Mouse (Mus musculus) ES-E14 (cell line): Measurements from ENCODE around the gene Gucy1b2. TPM values are rescaled to one million over a fixed set of nuclear protein-coding genes. Genes with fewer than 3 reads are reported as not detected.

Experiments used
- DNase-seq: peaks from one replicate; pipeline ENCODE4 v3.0.0-alpha.2; 2013; ENCODE audit warnings: low read depth, low spot score
- H3K27ac ChIP-seq: 2 replicates; pipeline ENCODE4 v1.5.1; 2012; ENCODE audit warnings: low read depth, mild to moderate bottlenecking, low read length, moderate library complexity, mixed read lengths; ENCODE audit not compliant: poor library complexity, insufficient read depth, severe bottlenecking
- H3K36me3 ChIP-seq: 2 replicates; pipeline ENCODE4 v1.6.1; 2012; ENCODE audit warnings: mild to moderate bottlenecking, low read length, moderate library complexity, mixed read lengths; ENCODE audit not compliant: control insufficient read depth, poor library complexity, insufficient read depth, severe bottlenecking
- H3K4me1 ChIP-seq, 2 experiments: fragments of 150-350 bp in 1 of 2; sonication (generic) in 1 of 2; 2 replicates each; pipeline ENCODE4 v1.6.1; 2012; ENCODE audit warnings: low read length in 2 of 2, mild to moderate bottlenecking in 1 of 2, mixed read lengths in 1 of 2; ENCODE audit not compliant: control insufficient read depth in 2 of 2, insufficient read depth in 2 of 2, poor library complexity in 1 of 2
- H3K4me3 ChIP-seq, 2 experiments: fragments of 150-350 bp in 1 of 2; sonication (generic) in 1 of 2; 2 replicates each; pipeline ENCODE4 v1.5.1; 2012; ENCODE audit warnings: low read length in 2 of 2, low read depth in 1 of 2, mild to moderate bottlenecking in 1 of 2, mixed read lengths in 1 of 2; ENCODE audit not compliant: insufficient read depth in 1 of 2, poor library complexity in 1 of 2, severe bottlenecking in 1 of 2
- H3K9ac ChIP-seq: 2 replicates; pipeline ENCODE4 v1.6.1; 2012; ENCODE audit warnings: low read depth, mild to moderate bottlenecking, low read length, mixed read lengths; ENCODE audit not compliant: poor library complexity, insufficient read depth, severe bottlenecking
- H3K9me3 ChIP-seq: fragments of 150-350 bp; sonication (generic); 2 replicates; pipeline ENCODE4 v1.6.1; 2012; ENCODE audit warnings: low read depth, mild to moderate bottlenecking, low read length; ENCODE audit not compliant: control insufficient read depth, insufficient read depth
- CHD2 ChIP-seq: IDR thresholded peaks from 2 replicates; pipeline ENCODE4 v1.6.1; 2014; ENCODE audit warnings: mild to moderate bottlenecking, low read depth, low read length, inconsistent platforms
- HCFC1 ChIP-seq: IDR thresholded peaks from 2 replicates; pipeline ENCODE4 v1.6.1; 2012; ENCODE audit warnings: low read length, inconsistent platforms, borderline replicate concordance; ENCODE audit not compliant: insufficient read depth
- MAFK ChIP-seq: IDR thresholded peaks from 2 replicates; pipeline ENCODE4 v1.6.1; 2014; ENCODE audit warnings: mild to moderate bottlenecking, low read depth, low read length, inconsistent platforms; ENCODE audit not compliant: insufficient read depth
- ZC3H11A ChIP-seq: IDR thresholded peaks from 2 replicates; pipeline ENCODE4 v1.6.1; 2012; ENCODE audit warnings: low read depth, mild to moderate bottlenecking, inconsistent platforms, low read length, borderline replicate concordance
- ZNF384 ChIP-seq: IDR thresholded peaks from 2 replicates; pipeline ENCODE4 v1.6.1; 2012; ENCODE audit warnings: low read depth, low read length, inconsistent platforms
- in situ Hi-C, 2 experiments: fragments of 600-800 bp; cut with MboI; formaldehyde crosslinking; loops; one replicate each; pipeline ENCODE4 v1.15.1; 2025; ENCODE audit warnings: low sequenced_read_pairs in 2 of 2, inconsistent platforms in 1 of 2; ENCODE audit not compliant: unreplicated experiment in 2 of 2
- total RNA-seq: library from RNA; depleted of rRNA; stranded (reverse); fragments of 300-350 nt; gene quantifications from 2 replicates; pipeline ENCODE4 v1.2.3, GENCODE M21; 2012

The Gucy1b2 gene
- total RNA-seq, 1 experiment, result not detected

DNA sequence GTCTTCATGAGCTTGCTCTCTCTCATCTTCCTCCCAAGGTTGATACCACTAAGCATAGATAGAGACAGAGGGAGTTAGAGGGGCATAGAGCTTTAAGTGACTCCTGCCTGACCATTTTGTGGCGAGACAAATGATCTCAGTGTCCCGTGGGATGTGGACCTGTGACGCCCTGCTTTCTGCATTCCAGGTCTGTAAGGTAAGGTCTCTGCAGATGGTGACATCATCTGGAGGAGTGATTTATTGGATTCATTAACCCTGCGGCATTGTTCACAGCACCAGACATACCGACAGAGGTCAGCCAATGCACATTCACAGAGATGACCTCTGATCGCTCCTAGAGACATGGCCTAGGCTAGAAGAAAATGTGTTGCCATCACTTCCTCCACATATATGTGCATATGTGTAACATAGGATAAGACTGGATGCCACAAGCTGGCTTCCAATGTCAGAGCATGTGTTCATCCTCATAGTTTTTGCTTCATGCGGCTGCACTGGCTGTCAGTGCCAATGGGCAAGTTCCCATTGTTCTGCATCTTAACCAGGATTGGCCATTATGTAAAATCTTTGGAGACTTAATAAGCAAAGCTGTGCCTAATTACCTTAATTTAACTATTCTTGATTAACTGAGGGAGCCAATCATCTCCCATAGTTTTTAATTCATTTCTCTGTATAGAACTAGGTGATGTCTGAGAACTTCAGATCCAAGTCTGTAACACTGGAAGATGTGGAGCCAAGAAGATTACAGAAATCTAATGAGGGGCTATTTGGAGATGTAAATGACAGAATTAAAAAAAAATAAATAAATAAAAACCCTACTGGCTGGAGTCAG lies 9.5 kb downstream of the Gucy1b2 start:
- H3K4me1 ChIP-seq, result no peaks in the 10 kb centered on the region
- H3K9me3 ChIP-seq, result no peaks in the 10 kb centered on the region
- H3K36me3 ChIP-seq, result no peaks in the 10 kb centered on the region
- DNase-seq, result no peak
- H3K9ac ChIP-seq, result no peak overlapping the region
- TF ChIP-seq ZNF384 (no peak), ZC3H11A (no peak), CHD2 (no peak), HCFC1 (no peak), MAFK (no peak)
- H3K4me3 ChIP-seq, result no peak overlapping the region
- no peak overlapping the region for H3K27ac ChIP-seq
- in situ Hi-C loops, result no loop called here

DNA sequence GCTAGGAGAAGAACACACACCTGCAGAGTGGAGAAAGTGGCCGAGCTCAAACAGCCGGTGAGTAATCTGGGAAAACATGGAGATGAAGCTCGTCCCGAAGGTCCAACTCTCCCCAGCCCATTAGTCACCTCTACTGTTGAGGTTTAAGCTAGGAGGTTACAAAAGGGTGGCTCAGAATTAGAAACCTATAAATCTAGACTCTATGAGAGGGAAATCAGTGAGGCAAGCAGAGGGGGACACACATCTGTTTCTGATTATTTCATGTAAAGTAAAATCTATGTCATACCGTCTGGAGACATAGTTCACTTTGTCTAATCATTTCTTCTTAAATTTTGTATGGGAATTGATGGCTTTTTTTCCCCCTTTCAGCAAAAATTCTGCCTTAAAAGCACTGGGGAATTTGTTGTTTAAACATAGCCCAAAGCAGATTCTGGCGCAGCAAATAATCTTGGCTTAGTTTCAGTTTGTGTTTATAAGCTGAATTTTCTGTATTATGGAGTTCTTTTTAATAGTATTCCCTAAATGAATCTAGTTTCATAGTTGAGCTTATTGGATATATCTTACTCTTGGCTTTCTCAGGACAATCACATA lies 12.2 kb downstream of the Gucy1b2 start:
- no peak overlapping the region for H3K9ac ChIP-seq
- H3K9me3 ChIP-seq, result no peaks in the 10 kb centered on the region
- in situ Hi-C loops, result no loop called here
- TF ChIP-seq CHD2, result no peak
- TF ChIP-seq ZNF384, result no peak
- TF ChIP-seq ZC3H11A, result no peak
- no peak for TF ChIP-seq HCFC1
- no peak for TF ChIP-seq MAFK
- no peaks in the 10 kb centered on the region for H3K36me3 ChIP-seq
- no peaks in the 10 kb centered on the region for H3K4me1 ChIP-seq
- H3K4me3 ChIP-seq, result no peak overlapping the region
- no peak for DNase-seq
- H3K27ac ChIP-seq, result no peak overlapping the region

DNA sequence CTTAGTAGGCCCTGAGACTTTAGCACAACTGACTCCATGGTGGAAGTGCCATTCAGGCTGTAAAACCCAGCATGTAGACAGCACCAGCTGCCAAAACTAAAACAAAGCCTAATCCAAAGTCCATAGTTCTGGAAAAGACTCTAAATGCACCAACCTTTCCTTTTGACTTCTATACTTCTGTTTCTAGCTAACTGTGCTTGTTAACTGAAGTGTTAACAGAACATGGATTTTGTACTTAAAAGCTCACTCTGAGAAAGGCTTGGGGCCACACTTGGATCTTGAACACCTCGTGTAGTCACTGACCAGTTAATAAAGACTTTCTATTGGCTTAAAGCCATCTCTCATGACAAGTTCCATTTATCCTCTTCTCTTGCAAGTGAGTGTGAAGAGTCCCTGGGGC lies 13.1 kb downstream of the Gucy1b2 start:
- Histone ChIP-seq H3K27ac (no peak overlapping the region), H3K9ac (no peak overlapping the region), H3K9me3 (no peaks in the 10 kb centered on the region), H3K4me3 (no peak overlapping the region), H3K4me1 (no peaks in the 10 kb centered on the region), H3K36me3 (no peaks in the 10 kb centered on the region)
- TF ChIP-seq HCFC1 (no peak), ZNF384 (no peak), ZC3H11A (no peak)
- in situ Hi-C loops, result no loop called here
- no peak for DNase-seq

DNA sequence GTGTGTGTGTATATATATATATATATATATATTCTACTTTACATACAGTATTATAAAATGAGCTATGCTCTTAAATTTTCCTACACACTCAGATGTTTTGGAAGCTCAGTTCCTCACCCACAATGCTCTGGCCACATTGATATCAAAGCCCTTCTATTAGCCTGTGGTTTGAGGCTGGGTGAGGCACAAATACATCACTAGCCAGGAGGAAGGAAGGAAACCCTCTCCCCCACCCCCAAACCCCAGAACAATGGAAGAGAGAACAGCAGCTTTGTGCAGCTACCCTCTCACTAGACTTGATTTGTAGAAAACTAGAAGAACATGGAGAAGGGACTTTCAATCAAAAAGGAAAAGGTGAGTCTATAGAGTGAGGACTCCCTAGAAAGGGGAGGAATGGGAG lies 16.1 kb downstream of the Gucy1b2 start:
- DNase-seq, result no peak
- H3K9me3 ChIP-seq, result no peaks in the 10 kb centered on the region
- H3K9ac ChIP-seq, result no peak overlapping the region
- TF ChIP-seq ZC3H11A (no peak), MAFK (no peak), ZNF384 (no peak), CHD2 (no peak), HCFC1 (no peak)
- H3K27ac ChIP-seq, result no peak overlapping the region
- no peaks in the 10 kb centered on the region for H3K4me1 ChIP-seq
- no peaks in the 10 kb centered on the region for H3K36me3 ChIP-seq
- in situ Hi-C loops, result no loop called here
- no peak overlapping the region for H3K4me3 ChIP-seq

DNA sequence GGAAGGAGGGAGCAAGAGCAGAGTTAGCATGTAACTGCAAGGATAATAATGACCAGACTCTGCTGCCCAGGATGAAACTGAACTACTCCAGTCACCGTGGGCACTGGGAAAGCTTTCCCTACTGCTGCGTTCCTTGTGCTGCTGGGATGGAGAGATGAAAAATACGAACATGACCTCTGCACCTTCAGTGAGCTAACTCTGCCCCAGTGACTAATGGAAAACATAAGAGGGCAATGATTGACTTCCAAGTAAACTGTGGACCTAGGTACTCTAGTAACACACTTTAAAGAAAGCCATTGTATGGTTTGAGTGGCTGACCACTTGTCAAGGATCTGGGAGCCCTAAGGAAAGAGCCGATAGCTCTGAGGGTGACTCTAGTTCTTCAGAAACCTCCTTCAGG lies 17.9 kb downstream of the Gucy1b2 start:
- H3K9ac ChIP-seq, result no peak overlapping the region
- H3K4me3 ChIP-seq, result no peak overlapping the region
- no peaks in the 10 kb centered on the region for H3K4me1 ChIP-seq
- no peak for DNase-seq
- H3K9me3 ChIP-seq, result no peaks in the 10 kb centered on the region
- H3K27ac ChIP-seq, result no peak overlapping the region
- TF ChIP-seq ZC3H11A, result no peak
- TF ChIP-seq HCFC1, result no peak
- TF ChIP-seq MAFK, result no peak
- no peaks in the 10 kb centered on the region for H3K36me3 ChIP-seq
- in situ Hi-C loops, result no loop called here
